Mouse (Mus musculus): ENCODE measurements around the gene Rad51b. TPM values are rescaled to one million over a fixed set of nuclear protein-coding genes. Genes with fewer than 3 reads are reported as not detected.

Gene Rad51b
- total and polyA plus RNA-seq, 2 experiments from 2014 or later, result 1.4 to 1.8 TPM

DNA sequence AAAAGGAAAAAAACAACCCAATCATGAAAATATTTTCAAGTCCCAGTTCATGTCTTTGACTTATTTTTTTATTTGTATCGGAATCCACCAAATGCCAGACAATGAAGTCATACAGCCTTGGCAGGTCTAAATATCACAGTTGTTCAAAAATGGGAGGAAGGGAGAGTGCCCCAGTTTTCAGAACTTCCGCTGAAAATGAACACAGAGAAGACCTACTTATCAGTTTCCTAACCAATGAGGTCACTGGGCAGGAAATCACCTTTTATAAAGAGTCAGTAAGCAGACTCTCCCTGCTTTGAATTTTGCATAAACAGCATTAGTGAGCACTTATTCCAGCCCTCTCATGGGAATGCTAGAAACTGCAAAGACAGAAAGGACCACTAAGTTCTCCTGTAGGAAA, 465.0 kb downstream of the Rad51b start:
- H3K4me1 ChIP-seq (ENCODE audit: control insufficient read depth, insufficient read depth), result peaks cover 35% of the 10 kb centered on the region
- DNase-seq (ENCODE audit: low spot score) (no peak), ATAC-seq (ENCODE audit: insufficient read depth, low read depth) (no peak)
- H3K27me3 ChIP-seq (ENCODE audit: control insufficient read depth, insufficient read depth, low read length), result no peaks in the 10 kb centered on the region
- H3K4me3 ChIP-seq (ENCODE audit: low read depth, low read length), result no peak overlapping the region
- no peaks in the 10 kb centered on the region for H3K36me3 ChIP-seq (replicated peaks; ENCODE audit: control insufficient read depth, insufficient read depth, low read length)
- peak overlapping the region; percentile 31 for H3K27ac ChIP-seq (ENCODE audit: low read depth)
- no peak overlapping the region for H3K9ac ChIP-seq (replicated peaks; ENCODE audit: low read depth, low read length)
- TF ChIP-seq EP300 (IDR thresholded peaks at IDR 0.05; ENCODE audit: low read depth) (no peak), CTCF (IDR thresholded peaks at IDR 0.05; ENCODE audit: low read depth) (no peak)
- WGBS, result 54% methylated on average over 2 of the region's 2 CpGs
- H3K4me2 ChIP-seq (ENCODE audit: low read depth, low read length), result no peak overlapping the region
- no peaks in the 10 kb centered on the region for H3K9me3 ChIP-seq (replicated peaks; ENCODE audit: control insufficient read depth, low read length)

DNA sequence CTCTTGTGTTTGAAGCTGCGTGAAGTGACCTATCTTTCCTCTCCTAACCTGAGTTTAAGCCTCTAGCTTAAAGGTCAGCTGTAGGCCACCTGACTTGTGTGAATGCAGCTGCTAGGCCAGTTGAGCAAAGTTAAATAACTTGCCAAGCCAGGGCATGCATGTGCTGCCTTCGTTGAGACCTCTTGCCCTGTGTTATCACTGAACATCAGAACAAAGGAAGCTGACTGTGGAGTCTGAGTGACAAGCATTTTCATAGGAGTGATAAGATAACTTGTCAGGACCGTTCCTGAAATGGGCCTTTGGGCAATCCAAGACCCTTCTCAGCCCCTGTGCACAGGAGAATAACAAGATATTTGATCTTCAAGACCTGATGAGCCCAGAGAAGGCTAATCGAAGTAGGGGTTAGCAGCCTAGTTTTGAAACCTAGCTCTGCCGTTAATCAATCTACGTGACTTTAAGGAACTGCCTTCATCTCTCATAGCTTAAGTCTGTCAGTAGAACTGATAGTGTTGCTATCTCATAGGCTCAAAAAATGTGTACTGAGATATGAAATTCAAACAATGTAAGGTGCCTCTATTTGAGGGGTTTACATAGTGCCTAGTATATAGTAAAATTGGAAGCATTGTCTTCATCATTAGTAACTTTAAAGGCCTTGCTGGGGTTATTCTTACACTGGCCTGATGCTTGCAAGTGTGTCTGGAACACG, 465.6 kb downstream of the Rad51b start:
- H3K9me3 ChIP-seq (replicated peaks; ENCODE audit: control insufficient read depth, low read length), result no peaks in the 10 kb centered on the region

DNA sequence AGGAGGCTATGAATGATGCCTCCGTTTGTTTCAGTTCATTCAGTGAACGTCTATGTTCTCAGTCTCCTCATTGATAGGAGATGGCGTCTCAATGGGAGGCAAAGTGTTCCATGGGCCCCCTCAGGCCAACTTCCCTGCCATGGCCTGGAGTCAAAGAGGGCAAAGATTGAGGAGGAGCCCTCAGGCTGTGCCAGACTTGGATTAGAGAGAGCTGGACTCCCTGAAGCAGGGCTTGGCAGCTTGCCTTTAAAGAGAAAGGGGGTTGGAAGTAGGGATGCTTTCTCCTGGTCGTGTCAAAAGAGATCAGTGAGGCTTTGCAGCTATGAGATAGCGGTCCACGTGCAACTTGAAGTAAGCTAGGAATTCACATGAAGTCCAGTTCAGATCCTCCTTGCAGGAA, 469.0 kb downstream of the Rad51b start:
- 57% methylated on average over 6 of the region's 6 CpGs for WGBS
- no peak for DNase-seq (ENCODE audit: low spot score)
- TF ChIP-seq EP300 (IDR thresholded peaks at IDR 0.05; ENCODE audit: low read depth), result no peak
- Histone ChIP-seq H3K27ac (ENCODE audit: low read depth) (no peak overlapping the region), H3K4me2 (ENCODE audit: low read depth, low read length) (no peak overlapping the region), H3K4me3 (ENCODE audit: low read depth, low read length) (no peak overlapping the region), H3K4me1 (ENCODE audit: control insufficient read depth, insufficient read depth) (peaks cover 18% of the 10 kb centered on the region), H3K27me3 (ENCODE audit: control insufficient read depth, insufficient read depth, low read length) (no peaks in the 10 kb centered on the region), H3K36me3 (replicated peaks; ENCODE audit: control insufficient read depth, insufficient read depth, low read length) (no peaks in the 10 kb centered on the region), H3K9ac (replicated peaks; ENCODE audit: low read depth, low read length) (no peak overlapping the region), H3K9me3 (replicated peaks; ENCODE audit: control insufficient read depth, low read length) (no peaks in the 10 kb centered on the region)
- no peak for ATAC-seq (ENCODE audit: insufficient read depth, low read depth)

More for the DNA sequence above, 465.6 kb downstream of the Rad51b start:
- Histone ChIP-seq H3K4me2 (ENCODE audit: low read depth, low read length) (no peak overlapping the region), H3K4me1 (ENCODE audit: control insufficient read depth, insufficient read depth) (peaks cover 35% of the 10 kb centered on the region), H3K36me3 (replicated peaks; ENCODE audit: control insufficient read depth, insufficient read depth, low read length) (no peaks in the 10 kb centered on the region), H3K27ac (ENCODE audit: low read depth) (peak overlapping the region; percentile 31), H3K9ac (replicated peaks; ENCODE audit: low read depth, low read length) (no peak overlapping the region), H3K27me3 (ENCODE audit: control insufficient read depth, insufficient read depth, low read length) (no peaks in the 10 kb centered on the region), H3K4me3 (ENCODE audit: low read depth, low read length) (no peak overlapping the region)
- no peak for DNase-seq (ENCODE audit: low spot score)
- TF ChIP-seq CTCF (IDR thresholded peaks at IDR 0.05; ENCODE audit: low read depth) (no peak), EP300 (IDR thresholded peaks at IDR 0.05; ENCODE audit: low read depth) (no peak)
- WGBS, result 26% methylated on average over 7 of the region's 7 CpGs
- ATAC-seq (ENCODE audit: insufficient read depth, low read depth), result no peak

DNA sequence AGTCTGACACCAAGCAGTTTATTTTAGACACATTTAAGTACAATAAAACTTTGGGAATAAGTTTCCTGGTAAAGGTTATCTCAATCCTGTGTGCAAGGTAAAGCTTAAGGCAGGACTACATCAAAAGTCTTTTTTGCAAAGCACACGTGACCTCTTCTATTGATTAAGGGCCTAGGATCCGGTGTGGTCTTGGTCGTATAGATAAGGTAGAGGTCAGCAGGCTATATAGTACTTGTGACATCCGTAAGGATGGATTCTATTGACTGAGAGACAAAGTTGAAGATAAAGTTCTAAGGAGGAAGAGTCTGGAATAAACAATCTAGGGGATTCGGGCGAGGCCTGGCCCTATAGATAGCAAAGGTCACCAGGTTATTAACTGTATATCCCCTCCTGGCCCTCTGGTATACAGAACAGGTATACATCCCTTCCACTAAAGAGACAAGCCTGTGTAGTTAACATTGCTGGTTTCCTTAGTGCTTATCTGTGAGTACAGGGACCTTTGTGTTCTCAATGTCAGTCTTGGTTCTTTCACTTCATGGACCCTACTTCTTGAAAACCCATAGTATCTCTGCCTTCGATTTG, 471.8 kb downstream of the Rad51b start:
- whole genome bisulfite sequencing, result 72% methylated on average over 7 of the region's 7 CpGs
- no peak overlapping the region for H3K4me2 ChIP-seq (ENCODE audit: low read depth, low read length)
- H3K36me3 ChIP-seq (replicated peaks; ENCODE audit: control insufficient read depth, insufficient read depth, low read length), result no peaks in the 10 kb centered on the region

DNA sequence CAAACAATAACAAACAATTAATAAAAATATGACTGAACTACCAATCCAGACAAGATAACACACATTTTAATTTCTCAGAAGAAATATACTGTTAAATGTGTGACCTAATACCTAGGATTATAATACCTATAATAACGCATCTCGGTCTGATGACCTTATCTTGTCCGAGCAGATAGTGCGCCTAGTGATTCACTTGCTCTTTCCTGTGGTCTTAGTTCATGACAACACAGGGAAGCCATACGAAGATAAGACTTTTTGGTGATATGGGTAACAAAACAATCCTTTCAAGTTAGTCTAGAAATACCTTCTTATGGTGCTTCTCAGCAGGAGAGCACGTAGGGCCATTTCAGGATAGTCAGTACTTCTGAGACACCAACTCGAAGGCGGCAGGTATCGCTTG, 472.7 kb downstream of the Rad51b start:
- no peak overlapping the region for H3K9ac ChIP-seq (replicated peaks; ENCODE audit: low read depth, low read length)
- TF ChIP-seq CTCF (IDR thresholded peaks at IDR 0.05; ENCODE audit: low read depth) (no peak), EP300 (IDR thresholded peaks at IDR 0.05; ENCODE audit: low read depth) (no peak)
- peaks cover 8% of the 10 kb centered on the region; the same call in 1 of the 2 replicates for H3K4me1 ChIP-seq (ENCODE audit: control insufficient read depth, insufficient read depth)
- no peak overlapping the region for H3K4me2 ChIP-seq (ENCODE audit: low read depth, low read length)
- whole genome bisulfite sequencing, result 84% methylated on average over 9 of the region's 9 CpGs
- H3K4me3 ChIP-seq (ENCODE audit: low read depth, low read length), result no peak overlapping the region
- no peaks in the 10 kb centered on the region for H3K36me3 ChIP-seq (replicated peaks; ENCODE audit: control insufficient read depth, insufficient read depth, low read length)
- DNase-seq (ENCODE audit: low spot score) (no peak), ATAC-seq (ENCODE audit: insufficient read depth, low read depth) (no peak)
- no peaks in the 10 kb centered on the region for H3K27me3 ChIP-seq (ENCODE audit: control insufficient read depth, insufficient read depth, low read length)
- H3K9me3 ChIP-seq (replicated peaks; ENCODE audit: control insufficient read depth, low read length), result no peaks in the 10 kb centered on the region
- H3K27ac ChIP-seq (ENCODE audit: low read depth), result no peak overlapping the region

More for the DNA sequence above, 471.8 kb downstream of the Rad51b start:
- H3K27me3 ChIP-seq (ENCODE audit: control insufficient read depth, insufficient read depth, low read length), result no peaks in the 10 kb centered on the region
- H3K9ac ChIP-seq (replicated peaks; ENCODE audit: low read depth, low read length), result no peak overlapping the region
- no peak overlapping the region for H3K4me3 ChIP-seq (ENCODE audit: low read depth, low read length)
- no peaks in the 10 kb centered on the region for H3K9me3 ChIP-seq (replicated peaks; ENCODE audit: control insufficient read depth, low read length)
- no peak overlapping the region for H3K27ac ChIP-seq (ENCODE audit: low read depth)
- peaks cover 8% of the 10 kb centered on the region; the same call in 1 of the 2 replicates for H3K4me1 ChIP-seq (ENCODE audit: control insufficient read depth, insufficient read depth)
- DNase-seq (ENCODE audit: low spot score) (no peak), ATAC-seq (ENCODE audit: insufficient read depth, low read depth) (no peak)
- TF ChIP-seq CTCF (IDR thresholded peaks at IDR 0.05; ENCODE audit: low read depth) (no peak), EP300 (IDR thresholded peaks at IDR 0.05; ENCODE audit: low read depth) (no peak)
